8 mouse cellular contexts compared by ENCODE assay signal in genomic region chr7:19507612-19507981, GRCm38 (mm10). TPM values are rescaled to one million over a fixed set of nuclear protein-coding genes. Genes with fewer than 3 reads are reported as not detected.
DNase-seq lines count a peak whose midpoint lies in the region; ATAC-seq and TF ChIP-seq lines count a peak whose summit lies in the region.

No protein-coding gene starts in this region.

- ATAC-seq in lung, embryonic 15.5 days (ENCODE audit: borderline replicate concordance, extremely low read depth, low FRiP score, low TSS enrichment), result no peak
- no peak for ATAC-seq in embryonic facial prominence, embryonic 14.5 days (ENCODE audit: low read depth)
- ATAC-seq in intestine, postnatal 0 days, result no peak

- H3K27ac ChIP-seq in lung, embryonic 15.5 days, result peak overlapping the region; percentile 70
- H3K27ac ChIP-seq in embryonic facial prominence, embryonic 14.5 days (replicated peaks; ENCODE audit: low read depth, low read length), result peak overlapping the region; percentile 75
- H3K27ac ChIP-seq in intestine, postnatal 0 days (ENCODE audit: low read depth, low read length), result no peak overlapping the region; the same call in 1 of the 2 replicates

- peaks cover 13% of the 10 kb centered on the region for H3K4me1 ChIP-seq in lung, embryonic 15.5 days
- no peaks in the 10 kb centered on the region for H3K4me1 ChIP-seq in embryonic facial prominence, embryonic 14.5 days (ENCODE audit: control insufficient read depth, insufficient read depth, low read length)
- H3K4me1 ChIP-seq in intestine, postnatal 0 days (replicated peaks; ENCODE audit: control insufficient read depth, insufficient read depth, low read length), result 0 out of 2 replicates have a peak, but pooled peaks cover 5% of the 10 kb centered on the region

- H3K36me3 ChIP-seq in lung, embryonic 15.5 days, result no peaks in the 10 kb centered on the region
- H3K36me3 ChIP-seq in embryonic facial prominence, embryonic 14.5 days (ENCODE audit: control insufficient read depth, insufficient read depth, low read length), result no peaks in the 10 kb centered on the region
- no peaks in the 10 kb centered on the region for H3K36me3 ChIP-seq in intestine, postnatal 0 days (ENCODE audit: control insufficient read depth, insufficient read depth)

- DNase-seq in lung, postnatal 14 days, result no peak
- DNase-seq in embryonic facial prominence, embryonic 14.5 days (ENCODE audit: low spot score), result no peak
- peak; percentile 41 for DNase-seq in retina, embryonic 14.5 days (ENCODE audit: low spot score)
- DNase-seq in layer of hippocampus, postnatal 25 days (ENCODE audit: extremely low spot score in 1 of 2, low spot score in 1 of 2), result no peak
- DNase-seq in thymus, postnatal 36 days, result no peak
- DNase-seq in left cerebral cortex, adult 18-20 months (ENCODE audit: low spot score in 2 of 2), result no peak

- peak overlapping the region; percentile 89 for H3K4me2 ChIP-seq in lung, embryonic 15.5 days
- peak overlapping the region; percentile 98 for H3K4me2 ChIP-seq in embryonic facial prominence, embryonic 14.5 days (ENCODE audit: low read depth, low read length)
- peak overlapping the region; percentile 90 for H3K4me2 ChIP-seq in intestine, postnatal 0 days (replicated peaks; ENCODE audit: low read depth)

- 3% methylated on average over 18 of the region's 18 CpGs for WGBS in lung, embryonic 15.5 days
- WGBS in embryonic facial prominence, embryonic 14.5 days, result 4% methylated on average over 18 of the region's 18 CpGs
- 5% methylated on average over 18 of the region's 18 CpGs for whole genome bisulfite sequencing in intestine, postnatal 0 days

- H3K9me3 ChIP-seq in lung, embryonic 15.5 days, result no peaks in the 10 kb centered on the region
- no peaks in the 10 kb centered on the region for H3K9me3 ChIP-seq in embryonic facial prominence, embryonic 14.5 days (ENCODE audit: control insufficient read depth, low read length)
- no peaks in the 10 kb centered on the region for H3K9me3 ChIP-seq in intestine, postnatal 0 days (ENCODE audit: control insufficient read depth)

- no peak for TF ChIP-seq CTCF in intestine, postnatal 0 days (IDR thresholded peaks at IDR 0.05; ENCODE audit: low read depth)

- H3K4me3 ChIP-seq in lung, embryonic 15.5 days, result peak overlapping the region; percentile 57
- peak overlapping the region; percentile 81 for H3K4me3 ChIP-seq in embryonic facial prominence, embryonic 14.5 days (ENCODE audit: low read depth, low read length)
- peak overlapping the region; percentile 83 for H3K4me3 ChIP-seq in intestine, postnatal 0 days (ENCODE audit: low read depth, low read length)

- H3K9ac ChIP-seq in lung, embryonic 15.5 days, result peak overlapping the region; percentile 71
- peak overlapping the region; percentile 86 for H3K9ac ChIP-seq in embryonic facial prominence, embryonic 14.5 days (ENCODE audit: low read depth, low read length)
- H3K9ac ChIP-seq in intestine, postnatal 0 days (ENCODE audit: low read depth, low read length), result peak overlapping the region; percentile 54

- no peaks in the 10 kb centered on the region for H3K27me3 ChIP-seq in lung, embryonic 15.5 days
- H3K27me3 ChIP-seq in embryonic facial prominence, embryonic 14.5 days (replicated peaks; ENCODE audit: control insufficient read depth, insufficient read depth, low read length), result no peaks in the 10 kb centered on the region
- H3K27me3 ChIP-seq in intestine, postnatal 0 days (replicated peaks; ENCODE audit: control insufficient read depth, insufficient read depth, low read length), result no peaks in the 10 kb centered on the region

RNA-seq across cellular contexts. Expression of gene Bloc1s3, which starts 0.6 kb away (rescaled TPM):
- 2.0 TPM in 2 replicates for polyA plus RNA-seq in lung, embryonic 15.5 days (2015; fragmentation: Nextera tagmentation; extraction: Ambion mirVana)
- 0.74 and 0.93 TPM in 2 replicates for polyA plus RNA-seq in embryonic facial prominence, embryonic 14.5 days (2014; fragmentation: Nextera tagmentation; extraction: Ambion mirVana)
- 3.4 TPM in 2 replicates for polyA plus RNA-seq in intestine, postnatal 0 days (2015; fragmentation: Nextera tagmentation; extraction: Ambion mirVana)
- total RNA-seq in layer of hippocampus, postnatal 25 days (2021), result 1 to 10 TPM; 6.0 to 7.1 TPM
- total RNA-seq in left cerebral cortex, adult 18-20 months (2021), result 1 to 10 TPM; 7.6 to 7.8 TPM

RNA-seq across cellular contexts. Expression of gene Trappc6a, which starts 0.6 kb away (rescaled TPM):
- polyA plus RNA-seq in lung, embryonic 15.5 days (2015; fragmentation: Nextera tagmentation; extraction: Ambion mirVana), result 97.8 and 103 TPM in 2 replicates
- polyA plus RNA-seq in embryonic facial prominence, embryonic 14.5 days (2014; fragmentation: Nextera tagmentation; extraction: Ambion mirVana), result 61.8 and 67.3 TPM in 2 replicates
- polyA plus RNA-seq in intestine, postnatal 0 days (2015; fragmentation: Nextera tagmentation; extraction: Ambion mirVana), result 108 and 118 TPM in 2 replicates
- total RNA-seq in layer of hippocampus, postnatal 25 days (2021), result 10 to 100 TPM; 20.1 to 21.1 TPM
- 10 to 100 TPM; 18.7 to 21.1 TPM for total RNA-seq in left cerebral cortex, adult 18-20 months (2021)

RNA-seq across cellular contexts. Expression of gene Nkpd1, which starts 10.0 kb away (rescaled TPM):
- 0.20 TPM in 1 of 2 replicates, not detected in the other for polyA plus RNA-seq in lung, embryonic 15.5 days (2015; fragmentation: Nextera tagmentation; extraction: Ambion mirVana)
- 0.14 and 0.42 TPM in 2 replicates for polyA plus RNA-seq in embryonic facial prominence, embryonic 14.5 days (2014; fragmentation: Nextera tagmentation; extraction: Ambion mirVana)
- not detected in 2 replicates for polyA plus RNA-seq in intestine, postnatal 0 days (2015; fragmentation: Nextera tagmentation; extraction: Ambion mirVana)
- total RNA-seq in layer of hippocampus, postnatal 25 days (2021), result under 1 TPM; 0.49 to 0.66 TPM
- under 1 TPM; 0.72 to 0.94 TPM for total RNA-seq in left cerebral cortex, adult 18-20 months (2021)

RNA-seq across cellular contexts. Expression of gene Exoc3l2, which starts 44.5 kb away (rescaled TPM):
- polyA plus RNA-seq in lung, embryonic 15.5 days (2015; fragmentation: Nextera tagmentation; extraction: Ambion mirVana), result 1.4 and 1.7 TPM in 2 replicates
- polyA plus RNA-seq in embryonic facial prominence, embryonic 14.5 days (2014; fragmentation: Nextera tagmentation; extraction: Ambion mirVana), result 1.4 and 1.7 TPM in 2 replicates
- polyA plus RNA-seq in intestine, postnatal 0 days (2015; fragmentation: Nextera tagmentation; extraction: Ambion mirVana), result 1.1 and 1.9 TPM in 2 replicates
- total RNA-seq in layer of hippocampus, postnatal 25 days (2021), result under 1 TPM; 0.37 to 0.38 TPM
- under 1 TPM; 0.40 to 0.74 TPM for total RNA-seq in left cerebral cortex, adult 18-20 months (2021)

RNA-seq across cellular contexts. Expression of gene Mark4, which starts 49.0 kb away (rescaled TPM):
- 7.9 TPM in 2 replicates for polyA plus RNA-seq in lung, embryonic 15.5 days (2015; fragmentation: Nextera tagmentation; extraction: Ambion mirVana)
- 10.5 and 10.9 TPM in 2 replicates for polyA plus RNA-seq in embryonic facial prominence, embryonic 14.5 days (2014; fragmentation: Nextera tagmentation; extraction: Ambion mirVana)
- 4.2 and 4.7 TPM in 2 replicates for polyA plus RNA-seq in intestine, postnatal 0 days (2015; fragmentation: Nextera tagmentation; extraction: Ambion mirVana)
- 100 to 1,000 TPM in 1 of 2 experiments, 10 to 100 TPM in 1; 92.8 to 105 TPM for total RNA-seq in layer of hippocampus, postnatal 25 days (2021)
- 10 to 100 TPM; 69.7 to 74.5 TPM for total RNA-seq in left cerebral cortex, adult 18-20 months (2021)
